Mouse (Mus musculus) heart, postnatal 0 days (tissue): ENCODE data around the gene Polr2h. TPM values are rescaled to one million over a fixed set of nuclear protein-coding genes. Genes with fewer than 3 reads are reported as not detected.

Source experiments
- ATAC-seq: fragments of 200-750 bp; cut with Nextera tagmentation; 2 replicates; pipeline ENCODE4 v1.8.0; 2017; ENCODE audit warnings: low read depth, moderate number of reproducible peaks, moderate library complexity; ENCODE audit not compliant: insufficient read depth
- DNase-seq: peaks from one replicate; pipeline ENCODE4 v3.0.0-alpha.2; 2016; ENCODE audit warnings: low spot score
- H3K27ac ChIP-seq: fragments of 300-500 bp; sonication (generic); 2 replicates; pipeline ENCODE4 v1.5.1; 2014; ENCODE audit warnings: low read depth, mild to moderate bottlenecking
- H3K27me3 ChIP-seq: fragments of 300-500 bp; sonication (generic); 2 replicates; pipeline ENCODE4 v1.6.1; 2014; ENCODE audit warnings: low read length, mixed read lengths; ENCODE audit not compliant: control insufficient read depth, insufficient read depth
- H3K36me3 ChIP-seq: fragments of 300-500 bp; sonication (generic); replicated peaks from 2 replicates; pipeline ENCODE4 v1.6.1; 2014; ENCODE audit warnings: low read length, mixed read lengths; ENCODE audit not compliant: control insufficient read depth, insufficient read depth
- H3K4me1 ChIP-seq: fragments of 300-500 bp; sonication (generic); 2 replicates; pipeline ENCODE4 v1.6.1; 2014; ENCODE audit warnings: antibody characterized with exemption; ENCODE audit not compliant: control insufficient read depth, insufficient read depth
- H3K4me2 ChIP-seq: fragments of 300-500 bp; sonication (generic); 2 replicates; pipeline ENCODE4 v1.6.1; 2014; ENCODE audit warnings: low read depth, mild to moderate bottlenecking, low read length, moderate library complexity
- H3K4me3 ChIP-seq: fragments of 300-500 bp; sonication (generic); 2 replicates; pipeline ENCODE4 v1.5.1; 2014; ENCODE audit warnings: low read depth, low read length
- H3K9ac ChIP-seq: fragments of 300-500 bp; sonication (generic); replicated peaks from 2 replicates; pipeline ENCODE4 v1.6.1; 2014; ENCODE audit warnings: low read depth, low read length, mixed read lengths
- H3K9me3 ChIP-seq: fragments of 300-500 bp; sonication (generic); replicated peaks from 2 replicates; pipeline ENCODE4 v1.6.1; 2016; ENCODE audit warnings: low read length; ENCODE audit not compliant: control insufficient read depth
- CTCF ChIP-seq: IDR thresholded peaks from 2 replicates; pipeline ENCODE4 v1.5.1; 2016; ENCODE audit warnings: antibody characterized with exemption, control low read depth, low read depth
- EP300 ChIP-seq: IDR thresholded peaks from 2 replicates; pipeline ENCODE4 v1.6.1; 2016; ENCODE audit warnings: antibody characterized with exemption, low read depth
- WGBS: fragments of 180-500 bp; shearing (Covaris S2); extraction: QIAGEN DNeasy Blood & Tissue Kit; methylation state at CpG from one replicate; pipeline ENCODE4 v1.1.7; 2014; 5-methylcytosine and 5-hydroxymethylcytosine counted together
- polyA plus RNA-seq: library from polyadenylated mRNA; unstranded; fragments of >200 nt; fragmentation: Nextera tagmentation; extraction: Ambion mirVana; gene quantifications from 2 replicates; pipeline ENCODE4 v1.2.1, GENCODE M21; 2015
- total RNA-seq: library from RNA; depleted of rRNA; stranded (reverse); fragments of >200 nt; gene quantifications from 2 replicates; pipeline ENCODE4 v1.2.3, GENCODE M21; 2014; ENCODE audit warnings: low replicate concordance

The Polr2h gene
- total and polyA plus RNA-seq, 2 experiments from 2014 or later: 8.6 to 35.7 TPM

DNA sequence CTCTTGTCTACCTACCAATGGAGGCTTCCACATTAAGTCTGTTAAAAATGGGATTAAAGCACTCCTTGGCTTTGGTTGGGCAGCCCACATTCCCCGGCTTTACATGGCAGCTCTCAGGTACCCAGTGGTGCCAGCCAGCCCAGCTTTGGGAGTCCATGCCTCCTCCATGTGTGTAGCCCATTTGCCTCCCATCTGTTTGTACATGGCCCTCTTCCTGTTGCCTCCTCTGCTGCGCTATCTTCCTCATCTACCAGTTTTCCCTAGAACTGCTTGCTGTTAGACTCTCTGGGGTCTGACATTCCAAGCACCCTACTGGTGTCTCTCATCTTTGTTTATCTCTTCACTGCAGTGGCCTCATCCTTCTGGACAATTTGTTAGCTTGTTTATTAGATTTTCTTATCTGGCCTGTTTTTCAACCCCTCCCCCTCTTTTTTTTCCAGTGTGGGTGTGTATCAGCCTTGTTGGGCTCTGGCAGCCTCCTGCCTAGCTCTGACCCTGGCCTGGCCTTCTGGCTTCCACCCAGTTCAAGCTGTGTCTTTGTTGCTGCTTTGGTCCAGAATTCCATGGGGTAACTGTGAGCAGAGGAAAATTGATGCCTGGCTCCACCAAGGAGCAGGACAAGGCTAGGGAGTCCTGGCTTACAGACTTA is 10.9 kb upstream of the Polr2h start:
- no peak overlapping the region for H3K9ac ChIP-seq
- H3K9me3 ChIP-seq: no peaks in the 10 kb centered on the region
- H3K27me3 ChIP-seq: no peaks in the 10 kb centered on the region
- 82% methylated on average over 2 of the region's 2 CpGs for WGBS
- ATAC-seq (no peak), DNase-seq (no peak)
- no peak overlapping the region for H3K4me2 ChIP-seq
- no peak overlapping the region for H3K4me3 ChIP-seq
- 0 out of 2 replicates have a peak, but pooled peaks cover 3% of the 10 kb centered on the region for H3K4me1 ChIP-seq
- TF ChIP-seq EP300 (no peak), CTCF (no peak)
- H3K36me3 ChIP-seq: 0 out of 2 replicates have a peak, but pooled peaks cover 5% of the 10 kb centered on the region
- no peak overlapping the region for H3K27ac ChIP-seq

DNA sequence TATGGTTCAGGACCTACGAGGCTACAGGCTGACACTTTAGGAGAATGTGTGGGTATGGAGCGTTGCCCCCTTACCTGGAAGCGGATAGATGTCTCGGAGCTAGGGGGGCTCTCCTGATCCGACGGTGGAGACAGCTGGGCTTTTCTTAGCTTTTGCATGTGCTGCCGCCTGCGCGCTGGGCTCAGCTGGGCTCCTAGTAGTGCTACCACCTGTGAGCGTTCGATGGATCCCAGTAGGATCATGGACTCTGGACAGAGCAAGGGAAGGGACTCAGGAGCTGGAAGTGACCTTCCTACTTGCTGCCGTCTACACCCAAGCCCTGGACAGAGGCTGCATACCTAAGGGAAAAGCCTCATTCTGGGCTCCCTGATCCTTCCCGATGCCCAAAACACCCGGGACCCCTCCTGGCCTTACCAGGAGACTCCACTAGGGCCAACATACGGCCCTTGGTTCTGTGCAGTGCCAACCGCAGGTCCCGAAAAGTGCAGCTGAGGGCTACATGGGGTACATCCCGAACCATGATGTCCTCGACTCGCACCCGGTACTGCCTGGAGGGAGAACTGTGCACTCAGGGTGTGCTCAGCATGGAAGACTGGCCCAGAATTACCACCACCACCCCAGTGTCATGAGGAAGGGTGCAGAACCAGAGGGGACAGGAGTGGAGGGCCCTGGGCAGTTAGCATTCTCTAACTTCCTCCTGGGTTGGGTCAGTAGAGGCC is 9.1 kb upstream of the Polr2h start:
- WGBS: 89% methylated on average over 21 of the region's 21 CpGs
- H3K4me3 ChIP-seq: no peak overlapping the region
- H3K9ac ChIP-seq: no peak overlapping the region
- DNase-seq (no peak), ATAC-seq (no peak)
- no peaks in the 10 kb centered on the region for H3K9me3 ChIP-seq
- H3K36me3 ChIP-seq: peaks cover 2% of the 10 kb centered on the region; the same call in 1 of the 2 replicates
- H3K27me3 ChIP-seq: no peaks in the 10 kb centered on the region
- no peak overlapping the region for H3K4me2 ChIP-seq
- TF ChIP-seq CTCF (no peak), EP300 (no peak)
- H3K27ac ChIP-seq: no peak overlapping the region
- H3K4me1 ChIP-seq: no peaks in the 10 kb centered on the region

- ATAC-seq (no peak), DNase-seq (no peak)
- peak; percentile 57 for TF ChIP-seq CTCF
- no peak for TF ChIP-seq EP300
- Histone ChIP-seq H3K36me3 (no peaks in the 10 kb centered on the region; the same call in 1 of the 2 replicates), H3K9me3 (no peaks in the 10 kb centered on the region), H3K9ac (no peak overlapping the region), H3K4me3 (no peak overlapping the region), H3K27ac (no peak overlapping the region), H3K4me2 (no peak overlapping the region), H3K27me3 (no peaks in the 10 kb centered on the region), H3K4me1 (no peaks in the 10 kb centered on the region)
- 77% methylated on average over 19 of the region's 19 CpGs for WGBS
Observed at GRCm38 (mm10) chr16:20708939-20709734, 8.3 kb upstream of the Polr2h start.

GRCm38 (mm10) chr16:20710370-20710769 is 7.1 kb upstream of the Polr2h start:
- no peaks in the 10 kb centered on the region; the same call in 1 of the 2 replicates for H3K36me3 ChIP-seq
- no peak overlapping the region for H3K9ac ChIP-seq
- no peaks in the 10 kb centered on the region for H3K9me3 ChIP-seq

GRCm38 (mm10) chr16:20710810-20711209 is 6.7 kb upstream of the Polr2h start:
- no peak overlapping the region for H3K27ac ChIP-seq
- no peaks in the 10 kb centered on the region for H3K9me3 ChIP-seq
- DNase-seq (no peak), ATAC-seq (no peak)
- H3K4me2 ChIP-seq: no peak overlapping the region
- H3K36me3 ChIP-seq: no peaks in the 10 kb centered on the region; the same call in 1 of the 2 replicates
- WGBS: 74% methylated on average over 4 of the region's 4 CpGs
- TF ChIP-seq CTCF: no peak
- TF ChIP-seq EP300: no peak
- no peaks in the 10 kb centered on the region for H3K27me3 ChIP-seq
- no peak overlapping the region for H3K9ac ChIP-seq
- H3K4me3 ChIP-seq: no peak overlapping the region
- H3K4me1 ChIP-seq: 0 out of 2 replicates have a peak, but pooled peaks cover 9% of the 10 kb centered on the region

More at GRCm38 (mm10) chr16:20710370-20710769, 7.1 kb upstream of the Polr2h start:
- DNase-seq (no peak), ATAC-seq (no peak)
- no peak overlapping the region for H3K4me3 ChIP-seq
- no peak overlapping the region for H3K27ac ChIP-seq
- 0 out of 2 replicates have a peak, but pooled peaks cover 6% of the 10 kb centered on the region for H3K4me1 ChIP-seq
- WGBS: 91% methylated on average over 11 of the region's 11 CpGs
- H3K27me3 ChIP-seq: no peaks in the 10 kb centered on the region
- no peak overlapping the region for H3K4me2 ChIP-seq
- TF ChIP-seq EP300 (no peak), CTCF (no peak)
